In genomic region chr9:26742817-26743216, GRCm38 (mm10) we compare ENCODE assay signal across 16 mouse cellular contexts. TPM values are rescaled to one million over a fixed set of nuclear protein-coding genes. Genes with fewer than 3 reads are reported as not detected.
DNase-seq lines count a peak whose midpoint lies in the region; ATAC-seq and TF ChIP-seq lines count a peak whose summit lies in the region.
"Had no signal": no experiment of that assay in that cellular context is flagged by ENCODE, and none has a peak within 500 bp of the region (broad histone marks: within the 10 kb centered on the region; RNA-seq: fewer than 3 reads in every experiment).

No protein-coding gene starts in this region.

- 89% methylated on average over 3 of the region's 3 CpGs for WGBS in hindbrain, embryonic 13.5 days
- 92% methylated on average over 3 of the region's 3 CpGs for WGBS in hindbrain, embryonic 10.5 days
- WGBS in neural tube, embryonic 14.5 days: 88% methylated on average over 3 of the region's 3 CpGs
- 86% methylated on average over 3 of the region's 3 CpGs for WGBS in kidney, adult 2 months

- no peak for TF ChIP-seq CTCF in kidney, adult 2 months (conservative IDR thresholded peaks at IDR 0.05; ENCODE audit: insufficient read depth, insufficient read length, low read depth, low read length)

- H3K9ac ChIP-seq in hindbrain, embryonic 13.5 days: no peak overlapping the region
- H3K9ac ChIP-seq in neural tube, embryonic 14.5 days (replicated peaks; ENCODE audit: low read depth, low read length): no peak overlapping the region
- H3K9ac ChIP-seq: embryonic facial prominence, embryonic 15.5 days; limb, embryonic 13.5 days had no signal

- H3K4me3 ChIP-seq in hindbrain, embryonic 13.5 days: no peak overlapping the region
- no peak overlapping the region for H3K4me3 ChIP-seq in hindbrain, embryonic 10.5 days
- H3K4me3 ChIP-seq in neural tube, embryonic 14.5 days (ENCODE audit: low read depth, low read length): no peak overlapping the region
- no peak overlapping the region for H3K4me3 ChIP-seq in kidney, adult 2 months (ENCODE audit: insufficient read depth, low read depth, low read length)
- H3K4me3 ChIP-seq: embryonic facial prominence, embryonic 15.5 days; limb, embryonic 13.5 days had no signal

- H3K9me3 ChIP-seq in hindbrain, embryonic 13.5 days: no peaks in the 10 kb centered on the region
- H3K9me3 ChIP-seq in hindbrain, embryonic 10.5 days: no peaks in the 10 kb centered on the region
- no peaks in the 10 kb centered on the region for H3K9me3 ChIP-seq in neural tube, embryonic 14.5 days (ENCODE audit: control insufficient read depth, low read length)
- H3K9me3 ChIP-seq: embryonic facial prominence, embryonic 15.5 days; limb, embryonic 13.5 days had no signal

- H3K4me2 ChIP-seq in hindbrain, embryonic 13.5 days: no peak overlapping the region
- H3K4me2 ChIP-seq in neural tube, embryonic 14.5 days (ENCODE audit: low read depth, low read length): no peak overlapping the region
- H3K4me2 ChIP-seq: embryonic facial prominence, embryonic 15.5 days; limb, embryonic 13.5 days had no signal

- peaks cover 22% of the 10 kb centered on the region for H3K36me3 ChIP-seq in hindbrain, embryonic 13.5 days
- H3K36me3 ChIP-seq in hindbrain, embryonic 10.5 days: no peaks in the 10 kb centered on the region
- no peaks in the 10 kb centered on the region for H3K36me3 ChIP-seq in neural tube, embryonic 14.5 days (ENCODE audit: control insufficient read depth, insufficient read depth, low read length)
- no peaks in the 10 kb centered on the region for H3K36me3 ChIP-seq in kidney, adult 2 months (ENCODE audit: control insufficient read depth, insufficient read depth, low read length)
- H3K36me3 ChIP-seq: embryonic facial prominence, embryonic 15.5 days; limb, embryonic 13.5 days had no signal

- peak; percentile 77 to 81 for DNase-seq in cerebellum, postnatal 10 days
- DNase-seq in cerebellum, adult 11 months: no peak
- DNase-seq in hindbrain, embryonic 10.5 days (ENCODE audit: low spot score): no peak
- DNase-seq in neural tube, embryonic 10.5 days (ENCODE audit: extremely low spot score, low spot score): no peak
- DNase-seq in right cerebral cortex, postnatal 4 days: peak; percentile 43
- DNase-seq in kidney, adult 2 months: no peak
- DNase-seq: adrenal gland, adult 2 months; lung, adult 2 months had no signal

- ATAC-seq in hindbrain, embryonic 13.5 days (ENCODE audit: low FRiP score): 0 out of 2 replicates have a peak, but pooled peaks have one; percentile 21
- peak; percentile 29; the same call in 1 of the 2 replicates for ATAC-seq in neural tube, embryonic 14.5 days (ENCODE audit: low read depth)
- ATAC-seq: inflammation-experienced regulatory T-cells, adult 6 months had no signal

- TF ChIP-seq POLR2A in kidney, adult 2 months (IDR thresholded peaks at IDR 0.05; ENCODE audit: low read depth, low read length): no peak

- peaks cover 24% of the 10 kb centered on the region for H3K4me1 ChIP-seq in hindbrain, embryonic 13.5 days (replicated peaks)
- H3K4me1 ChIP-seq in hindbrain, embryonic 10.5 days (replicated peaks): no peaks in the 10 kb centered on the region
- H3K4me1 ChIP-seq in neural tube, embryonic 14.5 days (ENCODE audit: control insufficient read depth, insufficient read depth, low read length): no peaks in the 10 kb centered on the region
- no peaks in the 10 kb centered on the region for H3K4me1 ChIP-seq in kidney, adult 2 months (ENCODE audit: control insufficient read depth, insufficient read depth, low read length)
- H3K4me1 ChIP-seq: embryonic facial prominence, embryonic 15.5 days; limb, embryonic 13.5 days had no signal

- no peak overlapping the region for H3K27ac ChIP-seq in hindbrain, embryonic 13.5 days
- no peak overlapping the region for H3K27ac ChIP-seq in hindbrain, embryonic 10.5 days
- no peak overlapping the region for H3K27ac ChIP-seq in neural tube, embryonic 14.5 days (ENCODE audit: low read depth, low read length)
- H3K27ac ChIP-seq in kidney, adult 2 months (ENCODE audit: insufficient read depth, low read depth, low read length): no peak overlapping the region
- H3K27ac ChIP-seq: embryonic facial prominence, embryonic 15.5 days; kidney, postnatal 0 days; limb, embryonic 13.5 days had no signal

- H3K27me3 ChIP-seq in hindbrain, embryonic 13.5 days: no peaks in the 10 kb centered on the region
- no peaks in the 10 kb centered on the region for H3K27me3 ChIP-seq in hindbrain, embryonic 10.5 days (ENCODE audit: insufficient read depth, poor library complexity, severe bottlenecking)
- no peaks in the 10 kb centered on the region for H3K27me3 ChIP-seq in neural tube, embryonic 14.5 days (ENCODE audit: control insufficient read depth, insufficient read depth, low read length)
- H3K27me3 ChIP-seq in kidney, adult 2 months (replicated peaks; ENCODE audit: control insufficient read depth, insufficient read depth, low read length): no peaks in the 10 kb centered on the region
- H3K27me3 ChIP-seq: embryonic facial prominence, embryonic 15.5 days; limb, embryonic 13.5 days had no signal

RNA-seq across cellular contexts. Expression of gene B3gat1, which starts 9.3 kb away (rescaled TPM):
- polyA plus RNA-seq in hindbrain, embryonic 13.5 days (2015; fragmentation: Nextera tagmentation; extraction: Ambion mirVana): 31.7 and 31.9 TPM in 2 replicates
- 2.1 and 6.8 TPM in 2 replicates for polyA plus RNA-seq in hindbrain, embryonic 10.5 days (2016; fragmentation: Nextera tagmentation; extraction: Ambion mirVana)
- polyA plus RNA-seq in neural tube, embryonic 14.5 days (2014; fragmentation: Nextera tagmentation; extraction: Ambion mirVana): 51.9 and 63.4 TPM in 2 replicates
- polyA plus RNA-seq in kidney, adult 2 months (2012; rRNA removed): 0.04 and 0.09 TPM in 2 replicates
- polyA plus RNA-seq: heart, embryonic 14.5 days; inflammation-experienced regulatory T-cells, adult 6 months; thymus, postnatal 0 days had no signal

Comparison
In these comparisons a context has a peak if more than half of its experiments do, and no peak if none do; other contexts are left out.
1. DNase-seq: peak in cerebellum, postnatal 10 days (2 of 2) and right cerebral cortex, postnatal 4 days (single experiment); none in cerebellum, adult 11 months (single experiment), hindbrain, embryonic 10.5 days (single experiment), neural tube, embryonic 10.5 days (single experiment) and kidney, adult 2 months (single experiment).